Mouse (Mus musculus) megakaryocyte, embryonic 14.5 days (primary cell): ENCODE measurements around the gene Tnks1bp1. TPM values are rescaled to one million over a fixed set of nuclear protein-coding genes. Genes with fewer than 3 reads are reported as not detected.

Experiments used
- H3K27me3 ChIP-seq: replicated peaks from 2 replicates; pipeline ENCODE3; 2012; ENCODE audit warnings: inconsistent platforms
- H3K36me3 ChIP-seq: replicated peaks from 2 replicates; pipeline ENCODE3; 2012; ENCODE audit warnings: low read length, inconsistent platforms, mixed read lengths
- H3K4me1 ChIP-seq: 2 replicates; pipeline ENCODE4 v1.6.1; 2012; ENCODE audit warnings: inconsistent platforms
- H3K4me3 ChIP-seq: replicated peaks from 2 replicates; pipeline ENCODE3; 2012; ENCODE audit warnings: moderate library complexity, mild to moderate bottlenecking, inconsistent platforms
- H3K9me3 ChIP-seq: 2 replicates; pipeline ENCODE4 v1.6.1; 2012; ENCODE audit warnings: inconsistent platforms
- FLI1 ChIP-seq: IDR thresholded peaks from 2 replicates; pipeline ENCODE4 v1.6.1; 2012; ENCODE audit warnings: low read length, inconsistent platforms, mixed read lengths
- GATA1 ChIP-seq: IDR thresholded peaks from 3 replicates; pipeline ENCODE4 v1.6.1; 2012; ENCODE audit warnings: mixed read lengths, low read length, inconsistent platforms, borderline replicate concordance
- polyA plus RNA-seq: library from polyadenylated mRNA; stranded (reverse); fragments of >175 nt; gene quantifications from 2 replicates; pipeline ENCODE4 v1.2.3, GENCODE M21; 2012; ENCODE audit warnings: low replicate concordance; ENCODE audit not compliant: insufficient read depth

Gene Tnks1bp1
- polyA plus RNA-seq, 1 experiment = 0.72 TPM

- peaks cover 32% of the 10 kb centered on the region for H3K27me3 ChIP-seq
- peak within 1 kb of the TSS; percentile 99 for H3K4me3 ChIP-seq
- H3K36me3 ChIP-seq = peaks cover 34% of the 10 kb centered on the region
- H3K9me3 ChIP-seq = no peaks in the 10 kb centered on the region
- peaks cover 56% of the 10 kb centered on the region for H3K4me1 ChIP-seq
- TF ChIP-seq FLI1 (peak; percentile 66; the same call in 1 of the 2 replicates), GATA1 (no peak)
Measured at GRCm38 (mm10) chr2:85037047-85038026, 10.5 kb upstream of the Tnks1bp1 start, which contains the start of the genes Ssrp1 and P2rx3. Gene Ssrp1, plus strand, starts transcription at chr2:85037234. Gene P2rx3, minus strand, starts transcription at chr2:85037462.

GRCm38 (mm10) chr2:85038336-85038735 lies 9.5 kb upstream of the Tnks1bp1 start:
- Histone ChIP-seq H3K4me3 (peak overlapping the region; percentile 99), H3K4me1 (peaks cover 52% of the 10 kb centered on the region), H3K36me3 (peaks cover 44% of the 10 kb centered on the region), H3K27me3 (peaks cover 23% of the 10 kb centered on the region), H3K9me3 (no peaks in the 10 kb centered on the region)
- TF ChIP-seq FLI1 = no peak

GRCm38 (mm10) chr2:85043623-85044022 lies 4.2 kb upstream of the Tnks1bp1 start:
- TF ChIP-seq FLI1 (no peak), GATA1 (no peak)

GRCm38 (mm10) chr2:85046222-85046621 lies 1.6 kb upstream of the Tnks1bp1 start:
- Histone ChIP-seq H3K27me3 (peaks cover 29% of the 10 kb centered on the region), H3K4me1 (peaks cover 31% of the 10 kb centered on the region), H3K36me3 (peaks cover 59% of the 10 kb centered on the region), H3K4me3 (no peak overlapping the region), H3K9me3 (no peaks in the 10 kb centered on the region)
- TF ChIP-seq FLI1 = no peak
- TF ChIP-seq GATA1 = no peak

More at GRCm38 (mm10) chr2:85043623-85044022, 4.2 kb upstream of the Tnks1bp1 start:
- H3K9me3 ChIP-seq = no peaks in the 10 kb centered on the region
- peaks cover 81% of the 10 kb centered on the region for H3K36me3 ChIP-seq
- peaks cover 6% of the 10 kb centered on the region for H3K27me3 ChIP-seq
- peaks cover 26% of the 10 kb centered on the region for H3K4me1 ChIP-seq
- H3K4me3 ChIP-seq = no peak overlapping the region

- peaks cover 31% of the 10 kb centered on the region for H3K4me1 ChIP-seq
- no peaks in the 10 kb centered on the region for H3K9me3 ChIP-seq
- peak overlapping the region; percentile 92 for H3K4me3 ChIP-seq
- no peak for TF ChIP-seq FLI1
- no peak for TF ChIP-seq GATA1
- peaks cover 51% of the 10 kb centered on the region for H3K36me3 ChIP-seq
- peaks cover 36% of the 10 kb centered on the region for H3K27me3 ChIP-seq
Measured at GRCm38 (mm10) chr2:85047081-85047480, 741 bp upstream of the Tnks1bp1 start.

GRCm38 (mm10) chr2:85048168-85048751 lies 438 bp downstream of the Tnks1bp1 start:
- TF ChIP-seq GATA1 = no peak
- Histone ChIP-seq H3K36me3 (peaks cover 39% of the 10 kb centered on the region), H3K9me3 (no peaks in the 10 kb centered on the region), H3K4me1 (peaks cover 31% of the 10 kb centered on the region), H3K4me3 (peak overlapping the region; percentile 92), H3K27me3 (peaks cover 48% of the 10 kb centered on the region)

GRCm38 (mm10) chr2:85049277-85049676 lies 1.5 kb downstream of the Tnks1bp1 start:
- no peak overlapping the region for H3K4me3 ChIP-seq
- peaks cover 57% of the 10 kb centered on the region for H3K27me3 ChIP-seq
- H3K9me3 ChIP-seq = no peaks in the 10 kb centered on the region
- H3K4me1 ChIP-seq = peaks cover 31% of the 10 kb centered on the region
- no peak for TF ChIP-seq GATA1
- no peak for TF ChIP-seq FLI1
- peaks cover 29% of the 10 kb centered on the region for H3K36me3 ChIP-seq

GRCm38 (mm10) chr2:85050001-85050634 lies 2.3 kb downstream of the Tnks1bp1 start:
- Histone ChIP-seq H3K4me1 (peaks cover 31% of the 10 kb centered on the region), H3K36me3 (peaks cover 21% of the 10 kb centered on the region), H3K9me3 (no peaks in the 10 kb centered on the region), H3K27me3 (peaks cover 64% of the 10 kb centered on the region), H3K4me3 (no peak overlapping the region)
- TF ChIP-seq FLI1 = no peak
- no peak for TF ChIP-seq GATA1

GRCm38 (mm10) chr2:85050746-85051145 lies 2.9 kb downstream of the Tnks1bp1 start:
- Histone ChIP-seq H3K27me3 (peaks cover 70% of the 10 kb centered on the region), H3K4me1 (peaks cover 31% of the 10 kb centered on the region), H3K36me3 (peaks cover 15% of the 10 kb centered on the region), H3K9me3 (no peaks in the 10 kb centered on the region), H3K4me3 (no peak overlapping the region)
- TF ChIP-seq FLI1 (no peak), GATA1 (no peak)

GRCm38 (mm10) chr2:85053192-85053816 lies 5.5 kb downstream of the Tnks1bp1 start:
- Histone ChIP-seq H3K4me3 (no peak overlapping the region), H3K9me3 (no peaks in the 10 kb centered on the region), H3K36me3 (no peaks in the 10 kb centered on the region), H3K27me3 (peaks cover 91% of the 10 kb centered on the region), H3K4me1 (peaks cover 13% of the 10 kb centered on the region)
- no peak for TF ChIP-seq GATA1
- no peak for TF ChIP-seq FLI1
